Mouse (Mus musculus): ENCODE data around the gene Cbfa2t2. TPM values are rescaled to one million over a fixed set of nuclear protein-coding genes. Genes with fewer than 3 reads are reported as not detected.

The Cbfa2t2 gene
- polyA plus RNA-seq, 1 experiment from 2014 or later = 10.3 TPM

DNA sequence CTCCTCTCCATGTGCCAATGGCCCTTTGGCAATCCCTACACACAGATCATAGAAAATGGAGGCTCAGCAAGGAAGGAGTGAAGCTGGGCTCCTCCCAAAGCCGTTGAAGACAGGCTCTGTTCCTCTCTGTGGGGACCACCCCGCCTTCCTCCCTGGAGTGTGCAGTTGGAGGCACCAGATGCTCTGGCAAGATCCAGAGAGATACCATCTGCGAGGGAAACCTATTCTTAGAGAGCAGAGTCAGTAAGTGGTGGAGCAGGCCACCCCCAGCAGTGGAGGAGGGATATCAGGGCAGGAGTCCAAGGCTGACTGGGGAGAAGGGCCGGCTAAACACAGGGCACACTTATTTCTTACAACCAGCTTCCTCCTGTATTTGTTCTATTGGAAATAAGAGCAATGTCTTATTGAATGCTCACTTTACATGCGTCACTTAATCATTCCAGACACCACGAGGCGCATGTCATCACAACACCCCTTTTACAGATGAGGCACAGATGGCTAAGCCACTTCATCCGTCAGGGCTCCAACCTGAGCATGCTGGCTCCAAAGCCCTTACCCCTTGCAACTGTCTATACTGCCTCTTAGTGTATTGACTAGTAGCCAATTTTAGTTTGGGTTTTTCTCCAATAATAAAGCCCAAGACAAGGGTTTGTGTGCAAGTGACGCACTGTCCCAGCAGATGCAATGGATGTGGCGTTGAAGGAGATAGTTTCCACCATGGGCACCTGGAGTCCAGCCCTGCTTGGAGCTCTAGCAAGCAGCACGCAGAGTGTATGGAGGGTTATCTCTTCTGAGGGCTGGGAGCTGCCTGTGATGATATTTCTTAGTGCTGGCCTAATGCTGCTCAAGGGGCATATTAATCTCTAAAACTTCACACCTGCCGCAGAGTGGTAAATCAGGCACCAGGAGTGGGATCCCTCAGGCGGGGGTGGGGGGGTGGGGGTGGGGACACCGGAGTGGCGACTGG, 147.9 kb downstream of the Cbfa2t2 start:
- ATAC-seq (ENCODE audit: low FRiP score, low TSS enrichment) (no peak; the same call in 1 of the 2 replicates), DNase-seq (ENCODE audit: low spot score) (no peak)
- H3K4me1 ChIP-seq (replicated peaks; ENCODE audit: control insufficient read depth, insufficient read depth) = no peaks in the 10 kb centered on the region
- no peak overlapping the region for H3K4me3 ChIP-seq (ENCODE audit: low read depth, low read length)
- no peak for TF ChIP-seq EP300 (optimal IDR thresholded peaks at IDR 0.05)
- TF ChIP-seq CTCF (IDR thresholded peaks at IDR 0.05; ENCODE audit: low read depth) = no peak
- no peak overlapping the region for H3K9ac ChIP-seq (ENCODE audit: low read length)
- H3K36me3 ChIP-seq (ENCODE audit: control insufficient read depth, insufficient read depth, low read length) = peaks cover 2% of the 10 kb centered on the region; the same call in 1 of the 2 replicates
- no peak overlapping the region for H3K4me2 ChIP-seq (replicated peaks; ENCODE audit: low read depth)
- WGBS = 54% methylated on average over 14 of the region's 15 CpGs
- no peak overlapping the region for H3K27ac ChIP-seq (replicated peaks)
- H3K9me3 ChIP-seq (ENCODE audit: control insufficient read depth, low read length) = no peaks in the 10 kb centered on the region
- H3K27me3 ChIP-seq (ENCODE audit: control insufficient read depth, insufficient read depth, low read length) = no peaks in the 10 kb centered on the region

DNA sequence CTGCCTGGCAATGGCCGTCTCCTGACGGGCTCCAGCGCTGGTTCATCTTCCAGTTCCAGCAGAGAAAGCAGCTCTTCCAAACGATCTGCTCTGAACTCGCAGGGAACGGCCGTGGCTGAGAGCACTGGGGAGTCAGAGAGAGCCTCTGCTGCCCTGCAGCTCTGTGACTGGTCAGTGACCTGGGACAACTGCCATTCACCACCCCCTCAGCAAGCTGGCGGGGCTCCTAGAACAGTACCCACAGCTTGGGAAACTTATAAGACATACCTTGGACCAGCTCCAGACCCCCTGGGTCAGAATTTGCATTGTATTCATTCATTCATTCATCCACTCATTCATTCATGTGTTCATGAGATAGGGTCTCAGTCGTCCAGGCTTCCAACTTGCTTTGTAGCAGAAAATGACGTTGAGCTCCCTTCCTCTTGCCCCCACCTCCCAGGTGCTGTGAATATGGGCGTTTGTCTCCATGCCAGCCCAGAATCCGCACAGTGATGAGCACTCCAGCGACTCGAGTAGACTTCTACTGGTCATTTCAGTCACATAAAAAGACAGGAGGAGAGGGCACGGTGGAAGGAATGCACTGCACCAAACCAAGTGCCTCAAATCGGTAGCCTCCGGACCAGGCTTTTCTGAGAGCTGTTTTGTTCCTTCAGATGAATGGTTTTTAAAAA, 148.8 kb downstream of the Cbfa2t2 start:
- WGBS = 70% methylated on average over 17 of the region's 17 CpGs
- no peak for ATAC-seq (ENCODE audit: low FRiP score, low TSS enrichment)

DNA sequence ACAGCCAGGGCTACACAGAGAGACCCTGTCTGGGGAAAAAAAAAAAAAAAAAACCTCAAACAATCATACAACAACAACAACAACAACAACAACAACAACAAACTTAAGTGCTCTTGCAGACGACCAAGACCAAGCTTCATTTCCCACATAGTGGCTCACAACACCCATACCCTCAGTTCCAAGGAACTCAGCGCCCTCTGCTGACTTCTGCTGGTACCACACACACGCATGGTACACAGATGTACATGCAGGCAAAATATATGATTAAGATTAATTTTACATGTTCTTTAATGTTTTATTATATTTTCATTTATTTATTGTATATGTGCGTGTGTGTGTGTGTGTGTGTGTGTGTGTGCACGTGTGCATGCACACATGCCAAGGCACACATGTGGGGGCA, 150.1 kb downstream of the Cbfa2t2 start:
- TF ChIP-seq CTCF (IDR thresholded peaks at IDR 0.05; ENCODE audit: low read depth) (peak; percentile 69), EP300 (optimal IDR thresholded peaks at IDR 0.05) (no peak)
- no peak overlapping the region for H3K4me3 ChIP-seq (ENCODE audit: low read depth, low read length)
- no peaks in the 10 kb centered on the region for H3K9me3 ChIP-seq (ENCODE audit: control insufficient read depth, low read length)
- H3K36me3 ChIP-seq (ENCODE audit: control insufficient read depth, insufficient read depth, low read length) = peaks cover 2% of the 10 kb centered on the region; the same call in 1 of the 2 replicates
- WGBS = 78% methylated on average over 5 of the region's 5 CpGs
- H3K4me1 ChIP-seq (replicated peaks; ENCODE audit: control insufficient read depth, insufficient read depth) = no peaks in the 10 kb centered on the region
- H3K27ac ChIP-seq (replicated peaks) = no peak overlapping the region
- no peak for ATAC-seq (ENCODE audit: low FRiP score, low TSS enrichment)
- H3K9ac ChIP-seq (ENCODE audit: low read length) = no peak overlapping the region
- H3K4me2 ChIP-seq (replicated peaks; ENCODE audit: low read depth) = no peak overlapping the region
- DNase-seq (ENCODE audit: low spot score) = peak; percentile 45
- no peaks in the 10 kb centered on the region for H3K27me3 ChIP-seq (ENCODE audit: control insufficient read depth, insufficient read depth, low read length)

More for the DNA sequence above, 148.8 kb downstream of the Cbfa2t2 start:
- Histone ChIP-seq H3K9me3 (ENCODE audit: control insufficient read depth, low read length) (no peaks in the 10 kb centered on the region), H3K9ac (ENCODE audit: low read length) (no peak overlapping the region), H3K4me1 (replicated peaks; ENCODE audit: control insufficient read depth, insufficient read depth) (no peaks in the 10 kb centered on the region), H3K27ac (replicated peaks) (no peak overlapping the region), H3K4me3 (ENCODE audit: low read depth, low read length) (no peak overlapping the region), H3K36me3 (ENCODE audit: control insufficient read depth, insufficient read depth, low read length) (peaks cover 2% of the 10 kb centered on the region; the same call in 1 of the 2 replicates), H3K27me3 (ENCODE audit: control insufficient read depth, insufficient read depth, low read length) (no peaks in the 10 kb centered on the region), H3K4me2 (replicated peaks; ENCODE audit: low read depth) (no peak overlapping the region)
- DNase-seq (ENCODE audit: low spot score) = no peak
- TF ChIP-seq CTCF (IDR thresholded peaks at IDR 0.05; ENCODE audit: low read depth) (no peak), EP300 (optimal IDR thresholded peaks at IDR 0.05) (no peak)

Other genes with a start within 250 kb of the Cbfa2t2 start
- 10,886 and 11,427 TPM in 2 replicates for gene Bpifb1, start 245.7 kb upstream of the Cbfa2t2 start, polyA plus RNA-seq (2015; fragmentation: Nextera tagmentation; extraction: Ambion mirVana)
- gene Bpifb5, start 212.7 kb upstream of the Cbfa2t2 start, polyA plus RNA-seq (2015; fragmentation: Nextera tagmentation; extraction: Ambion mirVana) = 12.1 and 12.2 TPM in 2 replicates
- gene Bpifb9a, start 178.6 kb upstream of the Cbfa2t2 start, polyA plus RNA-seq (2015; fragmentation: Nextera tagmentation; extraction: Ambion mirVana) = not detected in 2 replicates
- not detected in 2 replicates for gene Bpifb9b, start 129.3 kb upstream of the Cbfa2t2 start, polyA plus RNA-seq (2015; fragmentation: Nextera tagmentation; extraction: Ambion mirVana)
- gene Cdk5rap1, start 63.5 kb upstream of the Cbfa2t2 start, polyA plus RNA-seq (2015; fragmentation: Nextera tagmentation; extraction: Ambion mirVana) = 6.2 and 25.9 TPM in 2 replicates
- 6.7 and 7.2 TPM in 2 replicates for gene Snta1, start 28.4 kb upstream of the Cbfa2t2 start, polyA plus RNA-seq (2015; fragmentation: Nextera tagmentation; extraction: Ambion mirVana)
- 0.87 and 0.89 TPM in 2 replicates for gene 1700003F12Rik, start 110.6 kb downstream of the Cbfa2t2 start, polyA plus RNA-seq (2015; fragmentation: Nextera tagmentation; extraction: Ambion mirVana)
- not detected in 2 replicates for gene Actl10, start 115.3 kb downstream of the Cbfa2t2 start, polyA plus RNA-seq (2015; fragmentation: Nextera tagmentation; extraction: Ambion mirVana)
- gene Necab3, start 122.4 kb downstream of the Cbfa2t2 start, polyA plus RNA-seq (2015; fragmentation: Nextera tagmentation; extraction: Ambion mirVana) = 0.50 and 0.70 TPM in 2 replicates
- 5.7 and 6.1 TPM in 2 replicates for gene E2f1, start 133.4 kb downstream of the Cbfa2t2 start, polyA plus RNA-seq (2015; fragmentation: Nextera tagmentation; extraction: Ambion mirVana)
- gene Pxmp4, start 167.2 kb downstream of the Cbfa2t2 start, polyA plus RNA-seq (2015; fragmentation: Nextera tagmentation; extraction: Ambion mirVana) = 49.7 and 52.8 TPM in 2 replicates
- gene Zfp341, start 176.8 kb downstream of the Cbfa2t2 start, polyA plus RNA-seq (2015; fragmentation: Nextera tagmentation; extraction: Ambion mirVana) = 0.27 and 0.45 TPM in 2 replicates
- gene 4930519P11Rik, start 177.0 kb downstream of the Cbfa2t2 start, polyA plus RNA-seq (2015; fragmentation: Nextera tagmentation; extraction: Ambion mirVana) = 0.22 and 0.28 TPM in 2 replicates
- 37.3 and 42.7 TPM in 2 replicates for gene Chmp4b, start 215.2 kb downstream of the Cbfa2t2 start, polyA plus RNA-seq (2015; fragmentation: Nextera tagmentation; extraction: Ambion mirVana)

Measured in stomach, postnatal 0 days (tissue).